Mouse (Mus musculus) liver, adult 2 months (tissue): ENCODE measurements around the gene Prtn3.

ENCODE experiments used
- CTCF ChIP-seq: fragments of 200-500 bp; IDR thresholded peaks from 2 replicates; pipeline ENCODE4 v1.5.1; 2011; ENCODE audit warnings: low read depth, low read length, control low read depth
- POLR2A ChIP-seq: fragments of 200-500 bp; IDR thresholded peaks from 2 replicates; pipeline ENCODE4 v1.6.1; 2011; ENCODE audit warnings: low read length, control low read depth; ENCODE audit not compliant: insufficient read depth; ENCODE audit errors: extremely low read depth

DNA sequence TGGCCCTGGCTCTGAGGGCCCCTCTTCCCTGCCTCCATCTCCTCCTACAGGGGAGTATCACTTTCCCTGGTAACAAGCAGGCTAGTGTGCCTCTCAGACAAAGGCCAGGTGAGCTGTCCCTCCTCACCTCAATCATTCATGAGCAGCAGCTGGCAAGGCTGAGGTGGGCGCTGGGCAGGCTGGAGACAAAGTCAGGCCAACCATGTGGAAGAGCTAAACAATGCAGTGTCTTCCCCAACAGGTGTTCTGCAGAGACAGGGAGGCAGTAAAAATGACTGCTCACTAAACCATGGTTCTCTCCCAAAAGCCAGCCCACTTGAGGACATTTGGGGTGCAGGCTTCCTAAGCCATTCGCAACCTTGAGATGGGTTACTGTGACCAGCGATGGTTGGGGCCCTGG, 22.6 kb upstream of the Prtn3 start:
- no peak for TF ChIP-seq CTCF
- TF ChIP-seq POLR2A = no peak
